Mouse (Mus musculus) T-cell, adult 66 days (primary cell): ENCODE results near the gene Eml6. TPM values are rescaled to one million over a fixed set of nuclear protein-coding genes. Genes with fewer than 3 reads are reported as not detected.

Experiments
- total RNA-seq, 2 experiments: library from RNA; stranded (reverse); gene quantifications; 3 replicates in 1 of 2; 4 replicates in 1 of 2; pipeline ENCODE4 v1.2.4; 2023

The Eml6 gene
- total RNA-seq: 1 to 10 TPM; 1.0 to 1.5 TPM

DNA sequence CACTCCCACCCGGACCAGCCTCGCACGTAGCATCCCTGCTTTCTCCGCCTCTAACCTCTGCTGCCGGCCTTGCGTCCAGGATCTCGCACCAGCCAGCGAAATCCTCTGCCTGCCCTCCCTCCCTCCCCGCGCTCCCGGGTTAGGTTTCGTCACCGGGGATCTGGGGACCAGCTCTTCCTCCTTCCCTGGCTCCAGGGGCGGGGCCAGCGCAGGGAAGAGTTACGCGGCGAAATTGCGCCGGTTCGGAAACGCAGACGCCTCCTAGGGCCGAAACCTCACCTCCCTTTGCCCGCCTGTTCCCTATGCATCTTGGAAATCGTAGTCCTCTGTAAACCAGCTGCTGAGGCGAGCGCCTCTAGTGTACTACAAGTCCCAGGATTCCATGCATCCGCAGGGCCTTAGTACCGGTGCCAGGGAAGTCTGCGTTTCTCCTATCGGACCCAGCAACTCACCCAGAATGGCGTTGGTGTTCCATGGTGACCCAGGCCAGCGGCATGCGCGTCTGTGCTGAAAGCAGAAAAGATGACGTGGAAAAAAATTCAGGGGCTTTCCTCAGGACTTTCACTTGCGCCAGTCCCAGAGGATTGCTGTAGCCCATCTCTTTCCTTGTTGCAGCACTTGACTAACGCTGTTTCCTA, at the start of gene Eml6:
Gene Eml6, minus strand, starts transcription at position 199 of the 638 bp plus-strand sequence.

DNA sequence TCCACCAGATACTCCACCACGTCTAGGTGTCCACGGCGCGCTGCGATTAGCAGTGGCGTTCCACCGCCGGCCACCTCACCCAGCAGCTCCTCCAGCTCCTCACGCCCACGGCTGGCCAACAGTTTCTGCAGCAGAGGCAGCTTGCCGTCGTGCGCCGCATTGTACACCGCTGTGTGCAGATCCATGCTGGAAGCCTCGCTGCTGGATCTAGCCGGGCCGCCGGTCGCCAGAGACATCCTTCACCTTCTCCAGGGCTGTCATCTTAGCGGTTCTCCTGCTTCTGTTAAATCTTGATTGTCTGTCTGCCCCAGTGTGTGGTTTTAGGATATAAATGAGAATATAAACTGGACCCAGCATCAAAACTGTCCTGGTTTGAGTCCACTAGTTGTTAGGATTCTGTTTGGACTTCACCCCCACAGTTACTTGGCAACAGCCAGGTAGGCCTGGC, 200.5 kb downstream of the Eml6 start, which contains the start of gene 4931440F15Rik:
Gene 4931440F15Rik, minus strand, starts transcription at position 398 of the 448 bp plus-strand sequence.

Other genes with a start within 250 kb of the Eml6 start
- under 1 TPM in 1 of 2 experiments, not detected in 1; 0.36 TPM for gene 4931440F15Rik, start 200.4 kb downstream of the Eml6 start, total RNA-seq
- gene Sptbn1, start 242.1 kb upstream of the Eml6 start, total RNA-seq: 100 to 1,000 TPM; 261 to 266 TPM